Mouse (Mus musculus): ENCODE measurements around the gene Gm20828. TPM values are rescaled to one million over a fixed set of nuclear protein-coding genes. Genes with fewer than 3 reads are reported as not detected.
"Not testable (repeated sequence)": the region's sequence is repeated elsewhere in the genome, so short reads cannot be mapped to it uniquely, and the experiment has no call there.

Gm20828 gene
- polyA plus RNA-seq (2012; rRNA removed), result not detected in 2 replicates

DNA sequence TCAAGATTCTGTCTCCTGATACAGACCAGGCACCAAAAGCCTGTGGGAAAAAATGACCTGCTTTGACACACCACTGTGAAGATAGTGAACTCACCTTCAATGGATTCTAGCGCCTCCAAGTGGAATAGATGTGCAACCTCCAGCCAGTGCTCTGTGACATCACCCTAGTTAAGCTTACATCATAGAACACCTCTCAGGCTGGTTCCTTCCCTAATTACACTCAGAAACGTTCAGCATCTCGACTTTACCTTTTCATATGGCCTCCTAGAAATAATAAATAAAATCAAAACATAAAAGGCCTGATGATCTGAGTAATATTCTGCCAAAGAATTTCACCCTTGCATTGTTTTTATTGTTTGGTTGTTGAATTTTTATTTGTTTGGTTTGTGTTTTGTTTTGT is at the start of gene Gm20828:
Gene Gm20828 (minus strand): TSS at position 101 of the 400 bp plus-strand sequence.
- WGBS, result no CpG with 5 or more reads among the region's 3 CpGs

More for the DNA sequence above, at the start of gene Gm20828:
- DNase-seq; H3K27me3 ChIP-seq (ENCODE audit: control insufficient read depth, insufficient read depth, low read length); H3K4me1 ChIP-seq (ENCODE audit: control insufficient read depth, insufficient read depth, low read length); H3K27ac ChIP-seq (ENCODE audit: insufficient read depth, low read length); H3K4me3 ChIP-seq (replicated peaks; ENCODE audit: insufficient read depth, low read depth, low read length): not testable (repeated sequence)

Data from cerebellum, adult 2 months (tissue).